Mouse (Mus musculus): ENCODE measurements around the gene Trhde. TPM values are rescaled to one million over a fixed set of nuclear protein-coding genes. Genes with fewer than 3 reads are reported as not detected.

Trhde gene
- polyA plus RNA-seq, 1 experiment from 2014 or later: 0.37 TPM

- no peaks in the 10 kb centered on the region for H3K9me3 ChIP-seq (ENCODE audit: control insufficient read depth, low read length)
- no peak for ATAC-seq (replicated peaks; ENCODE audit: low FRiP score)
- no peaks in the 10 kb centered on the region for H3K36me3 ChIP-seq (ENCODE audit: control insufficient read depth, insufficient read depth, low read length)
- H3K4me3 ChIP-seq (ENCODE audit: low read depth, low read length): no peak overlapping the region
- H3K27ac ChIP-seq (ENCODE audit: low read depth, low read length): no peak overlapping the region
- no peak overlapping the region for H3K9ac ChIP-seq (ENCODE audit: low read length)
- no peaks in the 10 kb centered on the region for H3K27me3 ChIP-seq (ENCODE audit: control insufficient read depth, insufficient read depth, low read length)
- no peak for DNase-seq (ENCODE audit: low spot score)
- 86% methylated on average over 2 of the region's 2 CpGs for WGBS
- H3K4me2 ChIP-seq (ENCODE audit: low read depth, low read length, severe bottlenecking): no peak overlapping the region
- no peaks in the 10 kb centered on the region for H3K4me1 ChIP-seq (replicated peaks; ENCODE audit: control insufficient read depth, insufficient read depth, low read length)
Observed at GRCm38 (mm10) chr10:114415717-114416116, 386.4 kb downstream of the Trhde start.

GRCm38 (mm10) chr10:114405260-114405659 lies 396.8 kb downstream of the Trhde start:
- no peak overlapping the region for H3K9ac ChIP-seq (ENCODE audit: low read length)
- H3K9me3 ChIP-seq (ENCODE audit: control insufficient read depth, low read length): no peaks in the 10 kb centered on the region
- no peak overlapping the region for H3K27ac ChIP-seq (ENCODE audit: low read depth, low read length)
- no peak for ATAC-seq (replicated peaks; ENCODE audit: low FRiP score)
- no peak overlapping the region for H3K4me2 ChIP-seq (ENCODE audit: low read depth, low read length, severe bottlenecking)
- H3K36me3 ChIP-seq (ENCODE audit: control insufficient read depth, insufficient read depth, low read length): no peaks in the 10 kb centered on the region
- peaks cover 2% of the 10 kb centered on the region; the same call in 1 of the 2 replicates for H3K4me1 ChIP-seq (replicated peaks; ENCODE audit: control insufficient read depth, insufficient read depth, low read length)
- 35% methylated on average over 7 of the region's 7 CpGs for WGBS
- H3K27me3 ChIP-seq (ENCODE audit: control insufficient read depth, insufficient read depth, low read length): no peaks in the 10 kb centered on the region
- no peak for DNase-seq (ENCODE audit: low spot score)
- no peak overlapping the region for H3K4me3 ChIP-seq (ENCODE audit: low read depth, low read length)

DNA sequence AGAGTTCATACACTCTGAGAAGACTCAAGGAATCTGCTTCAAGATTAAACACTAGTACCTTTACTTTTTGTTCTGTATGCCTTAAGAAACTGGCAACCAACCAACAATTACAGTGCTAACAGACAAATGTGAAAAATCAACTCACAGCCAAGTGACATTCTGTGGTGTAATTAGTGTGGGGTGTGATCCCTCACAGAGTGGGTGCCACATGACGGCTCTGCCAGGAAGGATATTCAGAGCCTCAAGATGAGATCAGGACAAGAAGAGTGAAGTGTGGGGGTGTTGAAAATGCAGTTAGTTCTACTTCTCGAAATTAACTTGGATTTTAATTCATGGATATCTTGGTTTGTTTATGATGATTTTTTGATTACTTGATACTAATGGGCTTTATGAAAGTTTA lies 398.3 kb downstream of the Trhde start:
- no peaks in the 10 kb centered on the region for H3K36me3 ChIP-seq (ENCODE audit: control insufficient read depth, insufficient read depth, low read length)
- H3K4me2 ChIP-seq (ENCODE audit: low read depth, low read length, severe bottlenecking): no peak overlapping the region
- DNase-seq (ENCODE audit: low spot score) (no peak), ATAC-seq (replicated peaks; ENCODE audit: low FRiP score) (no peak)
- H3K27me3 ChIP-seq (ENCODE audit: control insufficient read depth, insufficient read depth, low read length): no peaks in the 10 kb centered on the region
- no peak overlapping the region for H3K27ac ChIP-seq (ENCODE audit: low read depth, low read length)
- H3K4me1 ChIP-seq (replicated peaks; ENCODE audit: control insufficient read depth, insufficient read depth, low read length): peaks cover 2% of the 10 kb centered on the region; the same call in 1 of the 2 replicates
- H3K9ac ChIP-seq (ENCODE audit: low read length): no peak overlapping the region
- 85% methylated on average over 2 of the region's 2 CpGs for WGBS
- no peaks in the 10 kb centered on the region for H3K9me3 ChIP-seq (ENCODE audit: control insufficient read depth, low read length)
- no peak overlapping the region for H3K4me3 ChIP-seq (ENCODE audit: low read depth, low read length)

DNA sequence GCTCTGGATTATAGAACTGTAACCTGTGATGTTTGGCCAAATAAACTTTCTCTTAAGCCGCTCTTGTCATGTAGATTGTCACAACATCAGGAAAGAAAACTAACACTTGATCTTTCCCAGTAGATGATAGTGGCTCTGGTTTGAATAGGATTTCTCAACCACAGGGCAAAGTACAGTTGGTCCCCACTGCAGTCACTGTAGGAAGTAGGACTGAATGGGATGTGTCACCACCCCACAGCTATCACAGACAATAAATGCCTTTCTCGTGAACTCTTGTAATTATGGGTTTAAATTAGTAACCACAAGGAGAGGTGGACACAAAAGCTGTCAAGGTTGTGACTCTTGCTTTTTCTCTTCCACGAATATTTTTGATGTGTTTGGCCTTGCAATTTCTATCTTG lies 431.3 kb downstream of the Trhde start:
- DNase-seq (ENCODE audit: low spot score) (no peak), ATAC-seq (replicated peaks; ENCODE audit: low FRiP score) (no peak)
- Histone ChIP-seq H3K4me2 (ENCODE audit: low read depth, low read length, severe bottlenecking) (no peak overlapping the region), H3K27me3 (ENCODE audit: control insufficient read depth, insufficient read depth, low read length) (no peaks in the 10 kb centered on the region), H3K4me1 (replicated peaks; ENCODE audit: control insufficient read depth, insufficient read depth, low read length) (no peaks in the 10 kb centered on the region), H3K4me3 (ENCODE audit: low read depth, low read length) (no peak overlapping the region), H3K9ac (ENCODE audit: low read length) (no peak overlapping the region), H3K27ac (ENCODE audit: low read depth, low read length) (no peak overlapping the region), H3K36me3 (ENCODE audit: control insufficient read depth, insufficient read depth, low read length) (no peaks in the 10 kb centered on the region), H3K9me3 (ENCODE audit: control insufficient read depth, low read length) (no peaks in the 10 kb centered on the region)
- WGBS: 86% methylated on average over 3 of the region's 3 CpGs

- H3K4me3 ChIP-seq (ENCODE audit: low read depth, low read length): no peak overlapping the region
- H3K36me3 ChIP-seq (ENCODE audit: control insufficient read depth, insufficient read depth, low read length): no peaks in the 10 kb centered on the region
- 70% methylated on average over 6 of the region's 6 CpGs for WGBS
- H3K9me3 ChIP-seq (ENCODE audit: control insufficient read depth, low read length): no peaks in the 10 kb centered on the region
- no peak overlapping the region for H3K27ac ChIP-seq (ENCODE audit: low read depth, low read length)
- no peak for DNase-seq (ENCODE audit: low spot score)
- H3K9ac ChIP-seq (ENCODE audit: low read length): no peak overlapping the region
- H3K27me3 ChIP-seq (ENCODE audit: control insufficient read depth, insufficient read depth, low read length): no peaks in the 10 kb centered on the region
- no peak overlapping the region for H3K4me2 ChIP-seq (ENCODE audit: low read depth, low read length, severe bottlenecking)
- no peak for ATAC-seq (replicated peaks; ENCODE audit: low FRiP score)
- no peaks in the 10 kb centered on the region for H3K4me1 ChIP-seq (replicated peaks; ENCODE audit: control insufficient read depth, insufficient read depth, low read length)
Observed at GRCm38 (mm10) chr10:114363442-114363841, 438.7 kb downstream of the Trhde start.

DNA sequence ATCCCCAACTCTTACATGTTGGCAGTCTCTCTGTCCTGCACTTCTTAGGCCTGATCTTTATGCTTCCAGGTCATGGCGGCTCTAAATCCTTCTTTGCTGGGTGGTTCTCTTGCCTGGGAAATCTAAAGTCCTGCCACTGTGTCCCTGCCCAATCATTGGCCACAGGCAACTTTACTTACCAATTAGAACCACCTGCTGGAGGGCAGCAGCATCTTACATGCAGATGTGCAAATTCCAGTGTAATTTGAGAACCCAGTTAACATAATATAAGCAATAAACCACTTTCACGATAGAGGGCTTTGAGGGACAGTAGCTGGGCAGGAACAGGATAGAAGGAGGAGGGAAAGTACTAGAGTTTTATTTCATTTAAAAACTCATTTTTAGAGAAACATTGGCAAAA lies 439.5 kb downstream of the Trhde start:
- DNase-seq (ENCODE audit: low spot score): no peak

More for the DNA sequence above, 439.5 kb downstream of the Trhde start:
- Histone ChIP-seq H3K9me3 (ENCODE audit: control insufficient read depth, low read length) (no peaks in the 10 kb centered on the region), H3K4me3 (ENCODE audit: low read depth, low read length) (no peak overlapping the region), H3K4me1 (replicated peaks; ENCODE audit: control insufficient read depth, insufficient read depth, low read length) (no peaks in the 10 kb centered on the region), H3K9ac (ENCODE audit: low read length) (no peak overlapping the region), H3K4me2 (ENCODE audit: low read depth, low read length, severe bottlenecking) (no peak overlapping the region), H3K27me3 (ENCODE audit: control insufficient read depth, insufficient read depth, low read length) (no peaks in the 10 kb centered on the region), H3K36me3 (ENCODE audit: control insufficient read depth, insufficient read depth, low read length) (no peaks in the 10 kb centered on the region), H3K27ac (ENCODE audit: low read depth, low read length) (no peak overlapping the region)
- no peak for ATAC-seq (replicated peaks; ENCODE audit: low FRiP score)
- WGBS: 78% methylated on average over 2 of the region's 2 CpGs

Measured in forebrain, embryonic 11.5 days (tissue).